Mouse (Mus musculus): Measurements from ENCODE around the gene Mrpl23.

Gene Mrpl23

DNA sequence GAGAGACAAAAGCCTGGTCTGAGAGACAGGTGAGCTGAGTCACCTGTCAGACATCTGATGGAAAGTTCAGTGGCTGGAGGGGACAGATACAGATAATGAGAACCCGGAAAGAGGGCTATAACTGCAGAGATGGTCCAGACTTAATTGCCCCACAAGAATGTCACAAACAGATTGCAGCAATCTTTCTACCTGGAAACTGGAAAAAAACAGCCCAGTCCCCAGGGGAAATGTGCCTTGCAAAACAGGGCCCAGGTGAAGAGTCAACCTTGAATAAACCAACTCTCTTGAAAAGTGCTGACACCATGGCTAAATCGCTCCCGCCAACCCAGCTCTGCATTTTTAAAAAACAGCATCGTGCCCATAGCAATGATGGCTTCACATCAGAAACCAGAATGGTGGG, 12.2 kb upstream of the Mrpl23 start:
- DNase-seq (ENCODE audit: extremely low spot score, low read depth, low spot score) = no peak

DNA sequence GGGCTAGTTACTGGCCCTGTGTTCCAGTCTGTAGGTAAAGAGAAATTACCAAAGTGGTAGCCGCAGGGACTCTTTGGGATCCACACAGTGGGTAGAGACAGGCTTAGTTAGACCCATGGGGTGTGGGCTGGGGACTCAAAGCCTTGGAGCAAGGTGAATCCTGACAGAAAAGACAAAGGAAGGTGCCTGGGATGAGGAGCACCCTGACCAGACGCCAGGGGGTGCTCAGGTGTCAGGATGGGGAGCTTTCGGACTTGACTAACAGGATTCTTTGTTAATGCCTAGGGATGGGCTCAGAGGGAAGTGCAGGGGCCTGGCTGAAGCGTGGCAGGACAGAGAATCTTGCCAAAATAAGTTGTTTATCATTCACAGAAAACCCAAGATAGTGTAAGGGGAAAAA, 10.1 kb upstream of the Mrpl23 start:
- DNase-seq (ENCODE audit: extremely low spot score, low read depth, low spot score) = no peak

DNA sequence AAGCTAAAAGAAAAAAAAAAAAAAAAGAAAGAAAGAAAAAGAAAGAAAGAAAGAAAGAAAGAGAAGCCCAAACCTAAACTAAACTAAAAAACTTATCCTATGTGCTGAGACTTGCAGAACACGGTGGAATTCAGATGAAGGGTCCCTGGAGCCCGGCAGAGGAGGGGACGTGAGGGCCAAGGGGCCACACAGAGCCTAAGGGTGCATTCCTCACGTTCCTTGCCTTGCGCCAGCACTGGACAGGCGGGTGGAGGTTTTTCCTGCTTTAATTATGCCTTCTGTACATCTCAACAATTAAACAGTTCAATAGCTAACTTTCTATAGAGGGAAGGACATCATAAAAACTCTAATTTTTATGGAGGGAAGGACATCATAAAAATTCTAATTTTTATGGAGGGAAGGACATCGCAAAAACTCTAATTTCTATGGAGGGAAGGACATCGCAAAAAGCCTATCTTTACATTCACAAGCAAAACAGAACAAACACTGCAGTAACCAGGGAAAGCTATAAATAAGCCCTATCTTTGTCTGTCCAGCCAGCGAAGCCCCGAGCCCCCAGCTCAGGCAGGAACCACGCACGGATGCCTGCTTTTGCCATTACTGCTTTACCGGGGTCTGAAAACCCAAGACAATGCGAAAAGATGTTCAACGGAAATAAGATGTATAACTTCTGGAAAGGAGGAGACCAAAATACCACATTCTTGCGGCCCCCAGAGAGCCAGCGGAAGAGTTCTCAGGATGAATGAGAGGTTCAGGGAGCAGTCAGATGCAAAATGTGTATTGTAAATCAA, 9.1 kb upstream of the Mrpl23 start:
- no peak for DNase-seq (ENCODE audit: extremely low spot score, low read depth, low spot score)

DNA sequence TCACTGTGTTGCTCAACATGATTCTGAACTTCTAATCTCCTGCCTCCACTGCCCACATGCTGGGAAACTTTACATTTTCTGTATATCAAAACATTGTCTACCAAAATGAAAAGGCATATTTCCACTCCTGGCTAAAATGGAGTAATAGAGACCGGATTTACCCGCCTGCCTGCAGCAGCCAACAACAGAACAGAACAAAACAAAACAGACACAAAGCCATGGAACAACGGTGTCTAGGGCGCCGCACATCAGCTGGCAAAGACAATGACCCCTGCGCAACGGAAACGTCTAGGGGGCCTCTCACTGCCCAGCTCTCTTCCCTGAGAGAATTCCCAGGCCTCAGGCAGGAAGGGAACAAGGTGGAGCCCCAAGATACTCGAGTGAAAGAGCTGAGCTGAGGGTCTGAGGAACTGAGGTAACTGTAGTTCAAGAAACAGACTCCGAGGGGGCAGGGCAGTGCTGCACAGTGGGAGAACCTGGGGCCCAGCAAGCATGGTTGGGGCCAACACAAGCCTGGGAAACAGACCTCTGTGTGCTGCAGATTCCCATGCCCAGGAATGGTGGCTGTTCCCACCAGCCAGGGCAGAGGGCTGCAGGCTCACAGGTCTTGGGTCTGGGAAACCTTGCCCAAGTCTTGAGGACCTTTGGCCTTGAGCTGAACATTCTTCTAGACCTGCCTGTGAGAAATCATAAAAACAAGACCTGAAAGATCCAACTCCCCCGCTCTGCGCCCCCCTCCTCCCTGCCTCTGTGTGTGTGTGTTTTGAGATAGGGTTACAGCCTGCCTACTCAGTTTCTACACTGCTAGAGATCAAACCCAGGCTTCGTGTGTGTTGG, 6.9 kb upstream of the Mrpl23 start:
- DNase-seq (ENCODE audit: extremely low spot score, low read depth, low spot score) = no peak

DNA sequence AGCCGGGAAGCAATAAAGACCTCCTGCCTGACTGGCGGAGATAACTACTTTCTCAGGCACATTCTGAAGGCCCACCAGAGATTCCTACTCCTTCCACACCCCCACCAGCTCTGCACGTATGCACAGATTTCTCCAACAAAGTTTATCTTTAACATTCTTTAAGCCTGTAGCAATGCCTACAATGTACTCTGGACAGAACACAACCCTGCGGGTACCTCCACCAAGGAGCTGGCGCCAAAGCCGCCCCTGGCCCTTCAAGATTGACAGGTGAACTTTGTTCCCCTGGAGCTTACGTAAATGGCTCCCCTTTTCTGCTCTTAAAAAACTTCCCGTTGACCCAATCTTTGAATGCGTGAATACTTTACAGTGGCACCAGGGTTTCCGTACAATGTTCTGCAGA, 3.1 kb upstream of the Mrpl23 start:
- DNase-seq (ENCODE audit: extremely low spot score, low read depth, low spot score) = no peak

DNA sequence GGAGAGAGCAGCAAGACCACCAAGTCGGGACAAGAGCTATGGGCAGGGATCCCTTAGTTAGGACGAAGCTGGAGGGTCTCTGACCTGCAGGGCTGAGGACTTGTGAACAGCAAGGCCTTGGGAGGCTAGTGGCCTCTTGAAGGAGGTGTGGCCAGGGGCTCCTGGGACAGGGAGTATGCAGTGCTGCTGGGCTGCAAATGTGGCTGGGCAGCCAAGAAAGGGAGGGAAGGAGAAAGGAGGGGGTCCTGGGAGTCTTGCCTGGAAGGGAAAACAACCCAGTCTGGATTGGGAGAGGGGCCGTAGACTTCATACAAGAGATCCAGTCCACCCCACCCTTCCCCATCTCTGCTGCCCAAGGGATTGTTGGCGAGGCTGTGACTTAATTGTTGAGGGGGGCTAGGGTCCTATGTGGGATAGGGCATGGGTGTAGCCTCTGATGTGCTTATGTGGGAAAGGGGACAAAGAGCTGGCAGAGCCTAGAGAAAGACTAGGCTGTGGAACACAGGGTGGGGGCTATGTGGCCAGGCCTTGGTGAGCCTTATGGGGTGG, 439 bp upstream of the Mrpl23 start:
- no peak for DNase-seq (ENCODE audit: extremely low spot score, low read depth, low spot score)

DNA sequence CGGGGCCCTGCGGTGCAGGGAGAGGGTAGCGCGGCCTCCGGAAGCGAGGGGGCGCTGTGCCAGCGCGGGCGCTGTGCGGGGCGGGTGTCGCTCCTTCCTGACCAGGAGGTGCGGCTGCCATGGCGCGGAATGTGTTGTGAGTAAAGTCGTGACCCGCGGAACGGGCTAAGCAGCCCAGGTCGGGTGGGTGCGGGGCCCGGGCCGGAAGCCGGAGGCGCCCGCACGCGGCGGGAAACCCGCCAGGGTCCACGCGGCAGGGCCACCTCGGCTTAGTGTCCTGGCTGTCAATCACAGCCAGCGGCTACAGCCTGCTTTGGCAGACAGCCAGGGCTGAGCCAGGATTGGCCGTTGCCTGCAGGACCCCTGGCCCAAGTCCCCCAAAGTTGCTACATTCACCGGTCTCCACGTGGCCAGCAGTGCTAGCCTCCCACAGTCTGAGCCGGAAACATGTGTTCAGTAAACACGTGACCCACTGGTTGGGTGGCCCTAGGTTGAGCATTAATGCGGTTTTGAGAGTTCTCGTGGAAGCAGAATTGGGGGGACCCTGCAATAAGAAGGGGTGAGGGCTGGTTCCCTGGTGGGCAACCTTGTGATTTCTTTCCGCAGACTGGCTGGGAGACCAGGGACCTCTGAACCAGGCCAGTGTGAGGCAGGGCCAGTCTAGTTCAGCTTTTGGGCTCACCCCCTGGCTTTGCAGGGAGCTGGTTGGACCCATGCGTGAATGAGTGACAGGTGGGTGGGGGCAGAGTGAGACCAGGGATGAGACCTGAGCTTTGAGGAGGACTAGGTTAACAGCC, 771 bp downstream of the Mrpl23 start:
- no peak for DNase-seq (ENCODE audit: extremely low spot score, low read depth, low spot score)

DNA sequence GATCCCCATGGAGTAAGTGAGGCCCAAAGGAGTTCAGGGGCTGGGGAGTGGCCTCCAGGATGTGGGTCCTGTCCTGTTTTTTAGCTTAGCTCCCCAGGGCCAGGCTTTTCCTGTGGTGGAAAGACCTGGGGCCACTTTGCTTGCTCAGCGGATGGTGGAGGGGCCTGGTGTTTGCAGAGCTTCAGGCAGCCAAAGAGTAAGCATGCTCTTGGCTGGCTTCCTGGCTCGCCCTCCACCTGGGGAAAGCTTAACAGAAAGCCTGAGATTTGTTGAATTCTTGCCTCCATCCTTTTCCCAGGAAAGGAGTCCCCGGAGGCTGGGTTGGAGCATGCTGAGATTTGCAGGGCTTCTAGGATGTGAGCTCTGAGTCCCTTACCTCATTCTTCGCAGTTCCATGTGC, 2.6 kb downstream of the Mrpl23 start:
- DNase-seq (ENCODE audit: extremely low spot score, low read depth, low spot score) = no peak

DNA sequence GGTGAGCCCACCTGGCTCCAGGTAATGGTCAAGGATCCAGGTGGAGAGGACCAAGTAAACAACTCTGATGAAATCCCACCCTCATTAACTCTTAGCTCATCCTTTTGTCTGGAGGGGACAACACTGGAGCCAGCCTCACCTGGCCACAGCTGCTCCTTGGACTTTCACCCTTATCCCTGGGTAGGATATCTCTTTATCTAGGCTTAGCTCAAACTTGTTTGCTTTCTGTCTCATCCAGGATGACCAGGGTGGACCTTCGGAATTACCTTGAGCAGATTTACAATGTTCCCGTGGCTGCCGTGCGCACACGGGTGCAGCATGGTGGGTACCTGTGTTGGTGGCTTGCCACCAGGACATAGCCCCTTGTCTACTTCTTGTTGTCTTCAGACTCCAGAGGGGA, 3.3 kb downstream of the Mrpl23 start:
- DNase-seq (ENCODE audit: extremely low spot score, low read depth, low spot score) = no peak

DNA sequence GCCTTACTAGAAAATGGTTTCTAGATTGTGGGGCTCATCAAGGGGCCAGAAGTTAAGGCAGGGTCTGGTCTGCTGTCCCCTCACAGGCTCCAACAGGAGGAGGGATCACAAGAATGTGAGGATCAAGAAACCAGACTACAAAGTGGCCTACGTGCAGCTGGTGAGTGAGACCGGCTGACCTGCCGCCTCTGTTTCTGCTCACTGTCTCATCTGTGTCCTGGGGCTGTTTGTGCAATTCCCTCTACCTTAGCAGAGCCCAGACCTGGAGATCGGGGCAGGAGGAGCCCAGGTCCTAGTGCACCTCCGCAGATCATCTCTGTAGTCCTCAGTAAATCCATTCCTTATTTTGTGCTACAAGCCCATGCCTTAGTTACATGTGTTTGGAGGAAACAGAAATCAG, 4.7 kb downstream of the Mrpl23 start:
- DNase-seq (ENCODE audit: extremely low spot score, low read depth, low spot score) = no peak

DNA sequence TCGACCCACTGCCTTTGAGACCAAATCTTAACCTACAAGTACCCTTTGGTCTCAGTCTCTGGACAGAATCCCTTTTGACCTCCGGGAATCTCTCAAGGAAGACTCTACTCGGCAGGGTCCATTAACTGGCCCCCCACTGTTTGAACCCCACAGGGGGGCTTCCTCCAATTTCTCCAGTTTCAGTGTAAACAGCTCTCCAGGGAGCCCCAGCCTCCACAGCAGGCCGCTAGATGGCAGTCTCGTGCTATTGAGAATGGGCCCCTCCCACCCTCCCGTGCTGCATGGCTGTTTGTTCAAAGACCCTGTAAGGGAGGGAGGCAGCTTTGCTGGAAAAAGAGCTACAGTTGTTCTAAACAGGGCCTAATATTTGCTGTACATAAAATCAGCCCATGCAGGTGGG, 5.4 kb downstream of the Mrpl23 start:
- no peak for DNase-seq (ENCODE audit: extremely low spot score, low read depth, low spot score)

DNA sequence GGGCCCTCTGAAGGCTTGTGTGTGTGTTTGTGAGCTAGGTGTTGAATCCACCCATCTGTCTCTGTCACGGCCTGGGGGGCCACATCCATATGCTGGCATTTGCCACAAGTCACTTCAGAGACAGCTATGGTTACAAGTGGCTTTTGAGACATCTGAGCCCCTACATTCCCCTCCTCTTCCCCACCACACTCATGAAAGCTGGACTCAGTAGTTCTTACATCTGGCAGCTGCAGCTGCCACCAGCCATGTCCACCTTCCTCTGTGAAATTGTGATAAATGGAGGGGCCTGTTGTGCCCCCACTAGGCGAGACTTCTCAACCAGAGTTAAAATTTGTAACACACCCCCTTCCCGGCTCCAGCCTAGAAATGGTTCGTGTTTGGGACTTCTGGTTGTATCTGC, 5.8 kb downstream of the Mrpl23 start:
- DNase-seq (ENCODE audit: extremely low spot score, low read depth, low spot score) = no peak

DNA sequence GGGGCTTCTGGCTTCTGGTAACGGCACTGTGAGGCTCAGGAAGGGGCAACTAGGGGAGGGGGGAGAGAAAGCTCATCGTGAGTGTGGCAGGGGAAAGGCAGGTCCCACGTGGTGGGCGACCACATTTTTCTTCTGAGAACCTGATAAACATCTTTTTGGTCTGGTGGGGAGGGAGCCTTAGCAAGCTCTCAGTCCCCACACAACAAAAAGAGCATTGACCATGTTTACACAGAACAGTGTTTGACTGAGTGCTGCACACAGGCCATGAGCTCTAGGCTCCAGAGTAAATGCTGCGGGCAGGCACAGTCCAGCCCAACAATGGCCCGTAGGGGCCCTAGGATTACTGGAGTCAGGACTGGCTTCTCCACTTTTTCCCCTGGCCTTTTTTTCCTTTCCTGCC, 6.3 kb downstream of the Mrpl23 start:
- no peak for DNase-seq (ENCODE audit: extremely low spot score, low read depth, low spot score)

DNA sequence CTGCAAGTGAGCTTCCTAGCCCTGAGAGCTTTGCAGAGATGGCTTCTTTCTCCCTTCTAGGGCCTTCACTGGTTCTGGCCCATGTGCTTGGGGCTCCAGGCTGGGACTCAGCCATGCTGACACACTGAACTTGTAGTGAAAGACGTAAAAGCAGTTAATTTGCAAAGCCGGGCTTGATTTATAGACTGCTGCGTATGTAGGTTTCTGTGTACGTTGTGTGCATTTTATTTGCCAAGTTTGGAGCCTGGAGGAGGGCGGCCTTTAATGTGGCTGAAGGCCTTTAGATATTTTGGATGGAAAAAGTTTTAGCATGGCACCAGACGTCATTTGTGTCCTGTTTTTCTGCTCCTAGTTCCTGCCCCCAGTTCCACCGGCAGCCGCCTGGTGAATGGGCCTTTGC, 7.3 kb downstream of the Mrpl23 start:
- no peak for DNase-seq (ENCODE audit: extremely low spot score, low read depth, low spot score)

DNA sequence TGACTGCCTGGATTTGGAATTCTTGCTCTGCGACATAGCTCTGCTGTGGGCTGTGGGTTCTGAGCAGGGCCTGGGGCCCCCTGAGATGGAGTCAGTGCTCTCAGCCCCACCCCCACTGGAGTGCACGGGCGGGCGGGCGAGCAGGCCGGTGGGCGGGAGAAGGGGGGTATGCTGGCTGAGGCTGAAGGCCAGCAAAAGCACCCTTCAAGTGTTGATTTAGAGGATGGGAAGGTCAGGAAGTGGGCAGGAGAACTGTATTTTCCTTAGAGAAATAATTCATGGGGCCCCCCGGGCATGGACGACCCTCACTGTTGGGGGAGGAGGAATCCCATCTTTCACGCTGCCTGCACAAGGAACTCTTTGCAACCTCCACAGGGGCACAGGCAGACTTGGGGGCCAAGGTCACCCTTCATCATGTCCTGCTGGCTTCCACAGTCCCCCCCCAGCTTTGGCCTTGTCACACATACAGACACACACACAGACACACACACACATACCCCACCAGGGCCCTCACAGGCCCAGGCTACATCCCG, 10.4 kb downstream of the Mrpl23 start:
- no peak for DNase-seq (ENCODE audit: extremely low spot score, low read depth, low spot score)

DNA sequence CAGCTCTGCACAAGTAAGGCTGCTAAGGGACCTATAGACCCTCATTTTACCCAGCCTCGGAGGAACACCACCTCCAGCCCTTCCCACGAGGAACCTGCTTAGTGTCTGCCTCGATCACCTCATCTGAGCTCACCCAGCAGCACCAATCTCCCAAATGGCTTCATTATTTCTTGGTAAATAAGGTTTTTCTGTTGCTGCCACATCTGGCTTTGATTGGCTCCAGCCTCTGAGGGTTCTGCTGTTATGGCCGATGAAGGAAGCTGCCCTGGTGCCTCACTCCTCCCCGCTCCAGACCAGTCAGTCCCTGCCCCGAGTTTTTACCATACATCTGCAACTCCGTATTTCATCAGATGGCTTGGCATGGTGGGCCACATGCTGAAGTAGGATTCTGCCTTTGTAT, 13.5 kb downstream of the Mrpl23 start:
- no peak for DNase-seq (ENCODE audit: extremely low spot score, low read depth, low spot score)

DNA sequence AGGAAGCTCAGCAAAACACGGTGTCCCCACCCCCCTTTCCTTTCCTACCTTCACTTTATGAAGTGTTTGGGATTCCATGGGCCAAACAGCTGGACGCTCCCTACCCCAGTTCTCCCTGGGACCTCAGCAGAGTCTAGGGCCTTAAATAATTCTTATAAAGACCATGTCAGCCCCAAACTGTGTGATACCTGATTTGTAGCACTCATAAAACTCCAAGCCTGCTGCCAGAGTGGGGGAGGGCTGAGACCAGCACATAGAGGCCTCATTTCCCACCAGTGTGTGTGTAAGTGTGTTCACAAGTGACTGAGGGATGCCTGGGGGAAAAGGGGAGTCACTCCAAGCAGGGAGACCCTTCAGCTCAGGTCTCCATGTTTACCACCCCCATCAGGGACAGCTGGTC, 15.4 kb downstream of the Mrpl23 start:
- no peak for DNase-seq (ENCODE audit: extremely low spot score, low read depth, low spot score)

DNA sequence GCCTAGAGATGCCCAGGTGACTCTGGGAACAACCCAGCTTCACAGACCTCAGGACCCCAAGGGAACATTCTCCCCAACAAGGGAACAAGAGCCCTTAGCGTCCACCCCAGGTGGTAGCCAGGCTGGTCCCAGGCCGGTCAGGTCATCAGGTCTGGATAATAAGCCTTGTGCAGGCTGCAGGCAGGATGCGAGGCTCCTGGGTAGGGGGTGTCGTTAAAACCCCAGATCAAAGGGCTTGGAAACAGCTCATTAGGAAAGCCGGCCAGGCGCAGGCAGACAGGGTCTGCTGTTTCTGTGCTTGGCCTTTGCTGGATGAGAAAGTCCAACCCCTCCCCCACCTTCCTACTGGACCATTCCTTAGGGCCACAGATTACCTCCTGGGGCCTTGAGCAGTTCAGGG, 16.2 kb downstream of the Mrpl23 start:
- no peak for DNase-seq (ENCODE audit: extremely low spot score, low read depth, low spot score)

DNA sequence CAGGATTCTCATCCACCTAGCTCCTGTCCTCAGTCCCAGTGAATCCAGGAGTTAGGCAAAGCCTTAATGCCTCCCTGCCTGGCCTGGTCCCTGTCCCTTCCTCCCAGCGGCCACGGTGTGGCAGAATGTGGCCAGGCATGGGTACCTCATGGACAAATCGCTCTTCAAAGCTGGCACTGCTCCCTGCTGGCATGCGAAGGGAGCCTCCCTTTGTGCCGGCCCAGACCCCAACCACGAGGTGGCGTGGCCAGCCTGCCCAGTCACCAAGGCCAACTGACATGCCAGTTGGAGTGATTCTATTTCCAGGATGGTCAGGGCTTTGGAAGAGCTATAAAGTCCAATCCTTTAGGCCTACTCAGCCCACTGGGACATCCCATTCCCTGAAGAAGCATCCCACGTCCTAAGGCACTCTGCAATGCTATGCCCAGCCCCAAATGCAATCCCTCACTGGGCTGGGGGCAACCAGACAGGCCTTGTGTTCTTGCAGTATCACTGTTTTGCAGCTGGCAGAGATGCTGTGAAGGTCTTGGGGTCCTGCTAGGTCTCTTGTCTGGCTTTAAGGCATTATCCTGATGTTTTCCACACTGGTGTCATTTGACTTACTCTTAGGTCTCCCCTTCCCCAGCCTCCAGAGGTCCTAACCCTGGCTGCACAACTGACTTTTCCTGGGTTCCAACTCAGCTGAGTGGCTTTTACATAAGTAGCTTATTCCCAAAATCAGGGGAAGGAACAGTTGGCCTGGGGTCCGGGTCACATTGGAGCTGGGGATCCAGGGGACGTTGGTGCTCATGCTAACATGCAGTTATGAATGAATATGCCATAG, 17.7 kb downstream of the Mrpl23 start:
- DNase-seq (ENCODE audit: extremely low spot score, low read depth, low spot score) = no peak

DNA sequence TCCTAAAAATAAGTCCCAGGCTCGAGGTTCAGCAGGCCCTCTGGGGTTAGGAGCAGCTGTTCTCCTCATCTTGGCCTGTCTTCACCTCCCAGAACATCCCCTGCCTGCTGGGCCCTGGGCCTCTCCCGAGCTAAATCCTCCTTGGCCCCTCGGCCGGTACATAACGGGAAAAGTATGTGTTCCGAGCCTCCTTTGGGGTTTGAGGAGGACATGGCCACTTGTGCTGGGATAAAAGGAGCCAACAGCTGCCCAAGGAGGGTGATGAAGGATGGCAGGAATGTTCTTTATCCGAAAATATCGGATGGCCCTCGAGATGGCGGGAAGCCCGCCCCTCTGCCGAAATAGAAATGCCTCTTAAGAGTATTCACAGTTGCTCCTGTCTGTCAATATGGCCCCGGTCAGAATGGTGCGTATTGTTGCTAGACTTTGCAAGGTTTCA, 18.5 kb downstream of the Mrpl23 start:
- no peak for DNase-seq (ENCODE audit: extremely low spot score, low read depth, low spot score)
